Mouse (Mus musculus) G1E (cell line): ENCODE measurements around the gene Kmt2b.

Source experiments
- CTCF ChIP-seq: IDR thresholded peaks from 2 replicates; pipeline ENCODE4 v1.5.1; 2012; ENCODE audit warnings: low read depth, low read length, inconsistent platforms, mixed read lengths
- POLR2AphosphoS5 ChIP-seq: IDR thresholded peaks from 2 replicates; pipeline ENCODE4 v1.6.1; 2012; ENCODE audit warnings: low read depth, low read length, inconsistent platforms; ENCODE audit not compliant: insufficient replicate concordance

DNA sequence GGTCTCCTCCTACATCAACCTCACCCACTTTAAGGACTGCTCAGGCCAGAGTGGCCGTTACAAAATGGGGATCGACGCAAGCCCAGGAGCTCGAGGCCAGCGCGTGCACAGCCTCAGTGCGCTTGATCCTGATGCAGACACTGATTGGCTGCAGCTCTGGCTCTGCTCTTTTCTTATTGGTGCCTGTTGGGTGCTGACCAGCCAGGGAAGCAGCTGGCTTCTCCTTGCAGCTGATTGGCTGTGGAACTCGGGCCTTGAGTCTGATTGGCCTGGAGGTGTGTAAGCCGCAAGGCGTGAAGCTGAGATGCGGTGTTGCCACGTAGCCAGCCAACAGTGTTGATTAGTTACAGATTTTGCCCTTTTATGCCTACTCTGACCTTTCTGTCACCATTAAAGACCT is 10.3 kb upstream of the Kmt2b start, which contains the start of gene Zbtb32:
- no peak for TF ChIP-seq CTCF
- no peak for TF ChIP-seq POLR2AphosphoS5
